Mouse (Mus musculus): ENCODE measurements around the gene Tfrc.

Gene Tfrc

GRCm38 (mm10) chr16:32669243-32669642 lies 60.5 kb downstream of the Tfrc start:
- DNase-seq (ENCODE audit: inconsistent ontology term): no peak

- no peak for DNase-seq (ENCODE audit: inconsistent ontology term)
Measured at GRCm38 (mm10) chr16:32670354-32671124, 61.8 kb downstream of the Tfrc start.

- DNase-seq (ENCODE audit: inconsistent ontology term): no peak
Measured at GRCm38 (mm10) chr16:32671206-32671887, 62.6 kb downstream of the Tfrc start.

GRCm38 (mm10) chr16:32672250-32672649 lies 63.5 kb downstream of the Tfrc start:
- DNase-seq (ENCODE audit: inconsistent ontology term): no peak

- no peak for DNase-seq (ENCODE audit: inconsistent ontology term)
Measured at GRCm38 (mm10) chr16:32672861-32673560, 64.3 kb downstream of the Tfrc start.

GRCm38 (mm10) chr16:32674121-32674740 lies 65.5 kb downstream of the Tfrc start:
- no peak for DNase-seq (ENCODE audit: inconsistent ontology term)

- DNase-seq (ENCODE audit: inconsistent ontology term): no peak
Measured at GRCm38 (mm10) chr16:32677040-32677700, 68.5 kb downstream of the Tfrc start.

GRCm38 (mm10) chr16:32677903-32678302 lies 69.2 kb downstream of the Tfrc start:
- DNase-seq (ENCODE audit: inconsistent ontology term): no peak

GRCm38 (mm10) chr16:32678812-32679211 lies 70.1 kb downstream of the Tfrc start:
- DNase-seq (ENCODE audit: inconsistent ontology term): no peak

GRCm38 (mm10) chr16:32679976-32680375 lies 71.3 kb downstream of the Tfrc start:
- no peak for DNase-seq (ENCODE audit: inconsistent ontology term)

GRCm38 (mm10) chr16:32680806-32681205 lies 72.1 kb downstream of the Tfrc start:
- no peak for DNase-seq (ENCODE audit: inconsistent ontology term)

GRCm38 (mm10) chr16:32682194-32682593 lies 73.5 kb downstream of the Tfrc start:
- peak; percentile 70 for DNase-seq (ENCODE audit: inconsistent ontology term)
